Mouse (Mus musculus) B cell, adult 2 months (primary cell): Measurements from ENCODE around the gene Ribc2.

Experiments
- DNase-seq, 2 experiments: peaks; one replicate each; pipeline ENCODE4 v3.0.0; 2022

The Ribc2 gene

GRCm38 (mm10) chr15:85179528-85180180 is 47.8 kb downstream of the Ribc2 start:
- DNase-seq: no peak

- no peak for DNase-seq
These were observed 48.5 kb downstream of the Ribc2 start for GRCm38 (mm10) chr15:85180368-85180767.

GRCm38 (mm10) chr15:85182063-85182462 is 50.2 kb downstream of the Ribc2 start:
- DNase-seq: no peak

- DNase-seq: no peak
These were observed 55.0 kb downstream of the Ribc2 start for GRCm38 (mm10) chr15:85186916-85187315.

GRCm38 (mm10) chr15:85188167-85188778 is 56.4 kb downstream of the Ribc2 start:
- DNase-seq: no peak
